Mouse (Mus musculus): ENCODE data around the gene Ccr10. TPM values are rescaled to one million over a fixed set of nuclear protein-coding genes. Genes with fewer than 3 reads are reported as not detected.
"Not testable (repeated sequence)": the region's sequence is repeated elsewhere in the genome, so short reads cannot be mapped to it uniquely, and the experiment has no call there.

The Ccr10 gene
- polyA plus RNA-seq, 1 experiment from 2014 or later, result 0.16 TPM

GRCm38 (mm10) chr11:101166357-101166756 is 8.9 kb downstream of the Ccr10 start:
- Histone ChIP-seq H3K9me3 (no peaks in the 10 kb centered on the region), H3K4me3 (0 out of 2 replicates have a peak overlapping the region, but pooled peaks have one; percentile 25), H3K36me3 (replicated peaks) (peaks cover 23% of the 10 kb centered on the region), H3K4me1 (peaks cover 64% of the 10 kb centered on the region), H3K27ac (replicated peaks) (no peak overlapping the region), H3K27me3 (replicated peaks; ENCODE audit: low read depth, poor library complexity, severe bottlenecking) (peaks cover 99% of the 10 kb centered on the region)
- DNase-seq (ENCODE audit: low spot score), result no peak
- 33% methylated on average over 14 of the region's 14 CpGs for WGBS

DNA sequence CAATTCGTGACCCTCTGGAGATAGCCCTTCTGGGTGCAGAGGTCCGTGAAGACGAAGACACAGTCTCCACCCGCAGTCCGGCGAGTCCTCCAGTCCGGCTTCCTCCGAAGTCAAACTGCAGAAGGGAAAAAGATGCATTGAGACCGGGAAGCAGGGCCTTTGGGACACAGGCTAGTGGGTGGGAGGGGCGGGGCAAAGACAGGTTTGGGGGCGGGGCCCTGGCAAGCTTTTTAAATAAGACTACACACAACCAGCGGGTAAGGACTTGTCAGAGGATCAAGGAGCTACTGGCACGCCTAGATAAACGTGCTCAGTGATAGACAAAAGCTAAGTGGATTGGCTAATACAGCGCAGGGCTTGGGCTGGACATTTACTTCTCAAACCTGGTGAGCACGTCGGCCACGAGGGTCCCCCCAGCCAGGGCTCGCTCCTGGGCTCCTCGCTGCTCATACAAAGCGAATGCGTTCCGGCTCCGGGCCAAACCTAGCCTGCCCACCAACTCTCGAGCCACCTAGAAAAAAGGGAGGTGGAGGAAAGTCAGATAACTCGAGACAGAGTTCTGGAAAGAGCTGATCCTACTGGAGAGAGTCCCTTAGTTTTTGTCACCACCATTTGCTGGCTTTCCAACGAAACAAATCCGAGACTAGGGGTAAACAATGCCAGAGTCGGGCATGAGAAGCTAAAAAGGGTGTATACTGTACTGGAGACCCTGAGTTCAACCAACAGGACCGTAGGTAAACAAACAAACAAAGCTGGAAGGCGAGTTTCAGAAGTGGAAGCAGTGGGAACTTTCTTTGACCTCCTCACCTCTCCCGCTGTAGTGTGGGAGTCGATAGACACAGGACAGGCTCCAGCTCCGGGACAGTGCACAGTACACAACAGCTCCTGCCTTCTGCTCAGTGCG is 10.3 kb downstream of the Ccr10 start:
- peak overlapping the region; percentile 54 for H3K4me3 ChIP-seq
- peaks cover 50% of the 10 kb centered on the region for H3K4me1 ChIP-seq
- peaks cover 23% of the 10 kb centered on the region for H3K36me3 ChIP-seq (replicated peaks)
- H3K27me3 ChIP-seq (replicated peaks; ENCODE audit: low read depth, poor library complexity, severe bottlenecking), result peaks cover 98% of the 10 kb centered on the region
- no peak overlapping the region for H3K27ac ChIP-seq (replicated peaks)
- 5% methylated on average over 35 of the region's 35 CpGs for WGBS
- H3K9me3 ChIP-seq, result no peaks in the 10 kb centered on the region
- peak; percentile 60 for DNase-seq (ENCODE audit: low spot score)

- H3K9me3 ChIP-seq, result no peaks in the 10 kb centered on the region
- peak overlapping the region; percentile 54 for H3K4me3 ChIP-seq
- H3K4me1 ChIP-seq, result peaks cover 44% of the 10 kb centered on the region
- peak; percentile 46 for DNase-seq (ENCODE audit: low spot score)
- H3K27me3 ChIP-seq (replicated peaks; ENCODE audit: low read depth, poor library complexity, severe bottlenecking), result peaks cover 92% of the 10 kb centered on the region
- peaks cover 23% of the 10 kb centered on the region for H3K36me3 ChIP-seq (replicated peaks)
- H3K27ac ChIP-seq (replicated peaks), result no peak overlapping the region; the same call in 1 of the 2 replicates
- WGBS, result 2% methylated on average over 21 of the region's 21 CpGs
Observed at GRCm38 (mm10) chr11:101164351-101164665, 10.9 kb downstream of the Ccr10 start.

DNA sequence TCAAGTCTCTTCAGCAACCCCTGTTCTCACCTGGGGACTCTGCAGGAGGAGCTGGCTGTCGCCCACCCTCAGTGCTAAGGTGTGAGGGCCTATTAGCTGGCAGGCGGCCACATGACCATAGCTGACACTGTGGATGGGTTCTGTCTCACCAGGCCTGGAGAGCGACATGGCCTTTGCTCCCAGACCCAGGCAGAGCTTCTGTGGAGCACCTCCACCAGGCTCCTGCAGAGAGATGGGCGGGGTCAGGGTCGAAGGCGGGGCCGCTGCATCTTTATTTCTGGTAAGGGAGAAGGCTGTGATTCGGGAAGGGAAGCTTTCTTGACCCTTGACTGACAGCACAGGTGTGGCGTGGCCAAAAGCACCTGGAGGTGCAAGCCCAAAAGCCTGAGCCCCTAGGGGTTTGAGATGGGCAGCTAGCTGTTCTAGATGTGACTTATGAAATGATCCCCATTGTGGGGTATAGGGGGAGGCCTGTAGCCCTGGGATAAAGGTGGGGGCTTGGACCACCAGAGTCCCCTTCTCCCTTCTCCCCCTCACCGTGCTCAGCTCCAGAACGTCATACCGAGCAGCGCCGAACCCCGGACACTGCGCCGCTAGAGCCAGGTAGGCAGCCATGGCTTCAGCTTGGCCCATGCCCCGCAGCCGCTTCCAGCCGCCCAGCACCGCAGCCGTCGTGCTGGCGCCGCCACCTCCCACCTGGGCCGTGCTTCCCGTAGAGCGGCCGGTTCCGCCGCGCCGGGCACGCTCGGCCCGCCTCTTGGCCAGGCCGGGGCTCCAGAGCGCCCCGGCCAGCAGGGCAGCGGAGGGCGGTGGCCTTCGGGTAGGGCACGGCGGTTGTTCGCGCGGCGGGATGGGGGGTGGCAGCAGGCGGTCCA is 11.5 kb downstream of the Ccr10 start:
- 6% methylated on average over 49 of the region's 49 CpGs for WGBS
- Histone ChIP-seq H3K27me3 (replicated peaks; ENCODE audit: low read depth, poor library complexity, severe bottlenecking) (peaks cover 89% of the 10 kb centered on the region), H3K27ac (replicated peaks) (no peak overlapping the region; the same call in 1 of the 2 replicates), H3K9me3 (no peaks in the 10 kb centered on the region), H3K4me3 (peak overlapping the region; percentile 54), H3K36me3 (replicated peaks) (peaks cover 23% of the 10 kb centered on the region), H3K4me1 (peaks cover 40% of the 10 kb centered on the region)
- DNase-seq (ENCODE audit: low spot score), result peak; percentile 35

- Histone ChIP-seq H3K27me3 (replicated peaks; ENCODE audit: low read depth, poor library complexity, severe bottlenecking) (peaks cover 85% of the 10 kb centered on the region), H3K36me3 (replicated peaks) (peaks cover 22% of the 10 kb centered on the region), H3K4me1 (peaks cover 42% of the 10 kb centered on the region), H3K4me3 (no peak overlapping the region), H3K27ac (replicated peaks) (no peak overlapping the region), H3K9me3 (no peaks in the 10 kb centered on the region)
- WGBS, result 44% methylated on average over 5 of the region's 5 CpGs
- DNase-seq (ENCODE audit: low spot score), result no peak
Observed at GRCm38 (mm10) chr11:101162772-101163171, 12.5 kb downstream of the Ccr10 start.

GRCm38 (mm10) chr11:101162301-101162700 is 12.9 kb downstream of the Ccr10 start:
- Histone ChIP-seq H3K9me3 (no peaks in the 10 kb centered on the region), H3K27me3 (replicated peaks; ENCODE audit: low read depth, poor library complexity, severe bottlenecking) (peaks cover 85% of the 10 kb centered on the region), H3K27ac (replicated peaks) (no peak overlapping the region), H3K4me1 (peaks cover 37% of the 10 kb centered on the region), H3K36me3 (replicated peaks) (peaks cover 17% of the 10 kb centered on the region), H3K4me3 (no peak overlapping the region)
- DNase-seq (ENCODE audit: low spot score), result no peak
- 47% methylated on average over 5 of the region's 5 CpGs for WGBS

DNA sequence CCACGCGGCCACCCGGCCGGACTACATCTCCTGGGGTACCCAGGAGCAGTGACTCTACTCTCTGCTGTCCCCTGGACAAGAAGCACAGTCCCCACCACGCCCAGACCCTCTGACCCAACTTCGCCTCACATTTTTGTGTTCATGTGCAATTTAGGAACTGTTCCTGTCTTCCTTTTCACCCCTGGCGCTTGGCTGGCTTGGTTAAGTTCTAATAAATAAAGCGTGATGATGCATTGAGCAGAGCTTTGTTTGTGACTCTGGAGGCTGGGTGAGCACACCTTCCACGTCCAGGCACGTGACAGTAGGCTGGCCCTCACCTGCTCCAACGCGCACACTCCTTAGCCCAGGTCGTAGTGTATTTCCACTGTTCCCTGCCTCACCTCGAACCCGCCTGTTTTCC is 13.7 kb downstream of the Ccr10 start:
- no peak for DNase-seq (ENCODE audit: low spot score)
- Histone ChIP-seq H3K27ac (replicated peaks) (no peak overlapping the region), H3K4me3 (no peak overlapping the region), H3K27me3 (replicated peaks; ENCODE audit: low read depth, poor library complexity, severe bottlenecking) (peaks cover 83% of the 10 kb centered on the region), H3K36me3 (replicated peaks) (peaks cover 13% of the 10 kb centered on the region), H3K4me1 (peaks cover 37% of the 10 kb centered on the region), H3K9me3 (no peaks in the 10 kb centered on the region)
- WGBS, result 87% methylated on average over 15 of the region's 15 CpGs

DNA sequence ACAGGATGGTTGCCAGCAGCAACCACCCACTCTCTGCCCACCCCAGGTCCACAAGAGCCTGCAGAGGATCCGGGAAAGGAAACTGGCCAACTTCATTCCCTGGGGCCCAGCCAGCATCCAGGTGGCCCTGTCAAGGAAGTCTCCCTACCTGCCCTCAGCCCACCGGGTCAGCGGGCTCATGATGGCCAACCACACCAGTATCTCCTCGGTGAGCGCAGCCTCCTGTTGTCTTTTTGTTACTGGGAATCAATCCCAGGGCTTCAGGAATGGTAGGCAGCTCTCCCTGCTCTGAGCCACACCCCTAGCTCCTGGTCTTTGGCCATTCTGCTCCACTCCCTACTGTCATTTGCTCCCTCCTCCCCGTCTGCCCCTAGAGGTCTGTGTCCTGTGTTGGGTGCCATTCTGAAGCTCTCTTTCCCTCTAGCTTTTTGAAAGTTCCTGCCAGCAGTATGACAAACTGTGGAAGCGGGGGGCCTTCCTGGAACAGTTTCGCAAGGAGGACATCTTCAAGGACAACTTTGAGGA is 14.2 kb downstream of the Ccr10 start:
- H3K9me3 ChIP-seq; DNase-seq (ENCODE audit: low spot score); H3K36me3 ChIP-seq (replicated peaks); H3K4me3 ChIP-seq; H3K27ac ChIP-seq (replicated peaks): not testable (repeated sequence)
- H3K4me1 ChIP-seq, result peaks cover 37% of the 10 kb centered on the region
- peaks cover 83% of the 10 kb centered on the region for H3K27me3 ChIP-seq (replicated peaks; ENCODE audit: low read depth, poor library complexity, severe bottlenecking)
- WGBS, result 77% methylated on average over 8 of the region's 8 CpGs

GRCm38 (mm10) chr11:101160151-101160550 is 15.1 kb downstream of the Ccr10 start:
- Histone ChIP-seq H3K4me1 (peaks cover 46% of the 10 kb centered on the region), H3K27me3 (replicated peaks; ENCODE audit: low read depth, poor library complexity, severe bottlenecking) (peaks cover 77% of the 10 kb centered on the region)
- WGBS, result 81% methylated on average over 10 of the region's 10 CpGs
- not testable (repeated sequence) for H3K27ac ChIP-seq (replicated peaks); H3K4me3 ChIP-seq; DNase-seq (ENCODE audit: low spot score); H3K36me3 ChIP-seq (replicated peaks); H3K9me3 ChIP-seq

- H3K27me3 ChIP-seq (replicated peaks; ENCODE audit: low read depth, poor library complexity, severe bottlenecking), result peaks cover 37% of the 10 kb centered on the region
- WGBS, result 1% methylated on average over 36 of the region's 36 CpGs
- no peaks in the 10 kb centered on the region for H3K36me3 ChIP-seq (replicated peaks)
- peaks cover 20% of the 10 kb centered on the region for H3K4me1 ChIP-seq
- peak within 1 kb of the TSS; percentile 55 for H3K4me3 ChIP-seq
- peak within 1 kb of the TSS; percentile 84 for H3K27ac ChIP-seq (replicated peaks)
- H3K9me3 ChIP-seq, result no peaks in the 10 kb centered on the region
- peak; percentile 83 for DNase-seq (ENCODE audit: low spot score)
Observed at GRCm38 (mm10) chr11:101155728-101156371, 19.4 kb downstream of the Ccr10 start, which contains the start of gene Tubg2. Tubg2 (plus strand) TSS chr11:101155907.

DNA sequence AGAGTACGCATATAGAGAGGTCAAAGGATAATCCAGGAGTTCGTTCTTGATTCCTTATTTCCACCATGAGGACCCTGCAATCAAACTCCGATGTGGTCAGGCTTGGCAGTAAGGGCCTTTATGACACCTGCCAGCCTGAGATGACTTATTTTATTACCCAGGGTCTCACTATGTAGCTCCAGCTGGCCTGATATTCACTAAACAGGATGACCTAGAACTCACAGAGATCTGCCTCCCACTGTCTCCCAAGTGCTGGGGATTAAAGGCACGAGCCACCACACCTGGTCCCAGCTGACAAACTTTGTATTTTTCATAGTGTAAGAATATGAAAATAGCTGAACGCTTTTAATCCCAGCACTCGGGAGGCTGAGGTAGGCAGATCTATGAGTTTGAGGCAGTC is 20.1 kb downstream of the Ccr10 start:
- DNase-seq (ENCODE audit: low spot score), result no peak
- Histone ChIP-seq H3K9me3 (no peaks in the 10 kb centered on the region), H3K27ac (replicated peaks) (no peak overlapping the region), H3K4me1 (peaks cover 21% of the 10 kb centered on the region), H3K36me3 (replicated peaks) (no peaks in the 10 kb centered on the region), H3K4me3 (peak overlapping the region; percentile 55; the same call in 1 of the 2 replicates), H3K27me3 (replicated peaks; ENCODE audit: low read depth, poor library complexity, severe bottlenecking) (peaks cover 30% of the 10 kb centered on the region)
- WGBS, result 69% methylated on average over 6 of the region's 6 CpGs

- no peaks in the 10 kb centered on the region for H3K36me3 ChIP-seq (replicated peaks)
- H3K27ac ChIP-seq (replicated peaks), result no peak overlapping the region
- H3K9me3 ChIP-seq, result no peaks in the 10 kb centered on the region
- H3K4me3 ChIP-seq, result no peak overlapping the region
- H3K27me3 ChIP-seq (replicated peaks; ENCODE audit: low read depth, poor library complexity, severe bottlenecking), result peaks cover 30% of the 10 kb centered on the region
- no peak for DNase-seq (ENCODE audit: low spot score)
- peaks cover 26% of the 10 kb centered on the region for H3K4me1 ChIP-seq
Observed at GRCm38 (mm10) chr11:101154648-101155047, 20.6 kb downstream of the Ccr10 start.

Data from embryonic facial prominence, embryonic 10.5 days (tissue).